Mouse (Mus musculus): Measurements from ENCODE around the gene Olfr545. TPM values are rescaled to one million over a fixed set of nuclear protein-coding genes. Genes with fewer than 3 reads are reported as not detected.
"Not testable (repeated sequence)": the region's sequence is repeated elsewhere in the genome, so short reads cannot be mapped to it uniquely, and the experiment has no call there.

The Olfr545 gene
- polyA plus RNA-seq, 1 experiment from 2014 or later = 0.20 TPM

- H3K27me3 ChIP-seq (ENCODE audit: control insufficient read depth, insufficient read depth, low read length) = no peaks in the 10 kb centered on the region
- no peak overlapping the region for H3K27ac ChIP-seq (replicated peaks; ENCODE audit: low read depth, low read length)
- H3K9me3 ChIP-seq (ENCODE audit: control insufficient read depth, low read length) = no peaks in the 10 kb centered on the region
- ATAC-seq (ENCODE audit: low FRiP score, low TSS enrichment) (peak; percentile 92), DNase-seq (peak; percentile 96)
- peak overlapping the region; percentile 76 for H3K9ac ChIP-seq (replicated peaks; ENCODE audit: low read length)
- peak overlapping the region; percentile 90 for H3K4me2 ChIP-seq (ENCODE audit: low read length)
- no peaks in the 10 kb centered on the region for H3K36me3 ChIP-seq (ENCODE audit: control insufficient read depth, insufficient read depth, low read length)
- H3K4me1 ChIP-seq (ENCODE audit: control insufficient read depth, insufficient read depth, low read length) = 0 out of 2 replicates have a peak, but pooled peaks cover 3% of the 10 kb centered on the region
- WGBS = under 1% methylated on average over 54 of the region's 54 CpGs
- H3K4me3 ChIP-seq (replicated peaks; ENCODE audit: low read depth, low read length) = peak overlapping the region; percentile 55
These were observed 13.6 kb upstream of the Olfr545 start for GRCm38 (mm10) chr7:102512814-102513435.

DNA sequence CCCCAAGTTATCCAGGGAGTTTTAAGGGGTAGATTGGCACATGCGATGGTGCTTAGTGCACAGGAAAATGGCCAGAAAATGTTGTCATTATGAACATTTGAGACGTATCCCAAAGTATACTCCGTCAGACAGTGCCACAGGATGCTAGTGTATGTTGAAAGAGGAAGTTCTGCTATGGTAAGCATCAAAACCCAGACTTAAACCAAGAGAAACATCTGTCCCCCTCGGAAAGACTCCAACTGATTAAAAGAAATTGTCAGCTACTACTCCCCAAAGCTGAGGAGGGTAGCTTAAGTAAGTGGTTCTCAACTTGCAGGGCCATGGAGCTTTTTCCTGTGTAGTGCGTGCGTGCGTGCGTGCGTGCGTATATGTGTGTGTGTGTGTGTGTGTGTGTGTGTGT, 12.6 kb upstream of the Olfr545 start:
- Histone ChIP-seq H3K27me3 (ENCODE audit: control insufficient read depth, insufficient read depth, low read length) (no peaks in the 10 kb centered on the region), H3K9ac (replicated peaks; ENCODE audit: low read length) (no peak overlapping the region), H3K27ac (replicated peaks; ENCODE audit: low read depth, low read length) (no peak overlapping the region), H3K9me3 (ENCODE audit: control insufficient read depth, low read length) (no peaks in the 10 kb centered on the region), H3K4me3 (replicated peaks; ENCODE audit: low read depth, low read length) (no peak overlapping the region), H3K4me1 (ENCODE audit: control insufficient read depth, insufficient read depth, low read length) (0 out of 2 replicates have a peak, but pooled peaks cover 3% of the 10 kb centered on the region), H3K36me3 (ENCODE audit: control insufficient read depth, insufficient read depth, low read length) (no peaks in the 10 kb centered on the region), H3K4me2 (ENCODE audit: low read length) (no peak overlapping the region)
- no peak for ATAC-seq (ENCODE audit: low FRiP score, low TSS enrichment)
- no peak for DNase-seq
- WGBS = 91% methylated on average over 10 of the region's 10 CpGs

DNA sequence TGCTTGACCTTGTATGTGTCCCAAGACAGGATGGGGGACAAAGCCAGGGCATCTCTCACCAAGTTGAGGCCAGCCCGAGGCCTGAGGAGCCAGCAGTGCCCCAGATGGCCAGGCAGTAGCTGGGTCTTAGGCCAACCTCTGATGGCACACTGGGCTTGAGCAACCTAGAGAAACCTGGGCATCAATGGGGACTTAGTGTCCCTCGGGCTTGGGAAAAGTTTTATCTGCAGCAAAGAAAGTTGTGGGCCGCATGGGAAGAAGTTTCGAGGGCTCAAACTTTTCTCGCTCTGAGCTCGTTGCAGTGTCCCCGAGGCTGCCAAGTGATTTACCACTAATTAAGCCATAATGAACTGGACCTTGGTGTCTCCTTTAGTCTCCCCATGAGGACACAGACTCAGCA, 10.4 kb upstream of the Olfr545 start:
- no peaks in the 10 kb centered on the region for H3K27me3 ChIP-seq (ENCODE audit: control insufficient read depth, insufficient read depth, low read length)
- H3K4me3 ChIP-seq (replicated peaks; ENCODE audit: low read depth, low read length) = no peak overlapping the region
- 0 out of 2 replicates have a peak, but pooled peaks cover 3% of the 10 kb centered on the region for H3K4me1 ChIP-seq (ENCODE audit: control insufficient read depth, insufficient read depth, low read length)
- H3K36me3 ChIP-seq (ENCODE audit: control insufficient read depth, insufficient read depth, low read length) = no peaks in the 10 kb centered on the region
- no peak overlapping the region for H3K27ac ChIP-seq (replicated peaks; ENCODE audit: low read depth, low read length)
- no peak for ATAC-seq (ENCODE audit: low FRiP score, low TSS enrichment)
- DNase-seq = no peak
- H3K9me3 ChIP-seq (ENCODE audit: control insufficient read depth, low read length) = no peaks in the 10 kb centered on the region
- 79% methylated on average over 7 of the region's 7 CpGs for WGBS
- H3K9ac ChIP-seq (replicated peaks; ENCODE audit: low read length) = no peak overlapping the region
- no peak overlapping the region for H3K4me2 ChIP-seq (ENCODE audit: low read length)

- H3K27ac ChIP-seq (replicated peaks; ENCODE audit: low read depth, low read length) = no peak overlapping the region
- WGBS = 90% methylated on average over 6 of the region's 6 CpGs
- H3K9ac ChIP-seq (replicated peaks; ENCODE audit: low read length) = no peak overlapping the region
- H3K4me3 ChIP-seq (replicated peaks; ENCODE audit: low read depth, low read length) = no peak overlapping the region
- no peak for DNase-seq
- no peaks in the 10 kb centered on the region for H3K36me3 ChIP-seq (ENCODE audit: control insufficient read depth, insufficient read depth, low read length)
- ATAC-seq (ENCODE audit: low FRiP score, low TSS enrichment) = no peak
- H3K9me3 ChIP-seq (ENCODE audit: control insufficient read depth, low read length) = no peaks in the 10 kb centered on the region
- H3K27me3 ChIP-seq (ENCODE audit: control insufficient read depth, insufficient read depth, low read length) = no peaks in the 10 kb centered on the region
- H3K4me1 ChIP-seq (ENCODE audit: control insufficient read depth, insufficient read depth, low read length) = 0 out of 2 replicates have a peak, but pooled peaks cover 3% of the 10 kb centered on the region
- no peak overlapping the region for H3K4me2 ChIP-seq (ENCODE audit: low read length)
These were observed 9.3 kb upstream of the Olfr545 start for GRCm38 (mm10) chr7:102508666-102509065.

- Histone ChIP-seq H3K9me3 (ENCODE audit: control insufficient read depth, low read length) (no peaks in the 10 kb centered on the region), H3K36me3 (ENCODE audit: control insufficient read depth, insufficient read depth, low read length) (no peaks in the 10 kb centered on the region), H3K4me3 (replicated peaks; ENCODE audit: low read depth, low read length) (no peak overlapping the region), H3K4me2 (ENCODE audit: low read length) (no peak overlapping the region), H3K27me3 (ENCODE audit: control insufficient read depth, insufficient read depth, low read length) (no peaks in the 10 kb centered on the region), H3K27ac (replicated peaks; ENCODE audit: low read depth, low read length) (no peak overlapping the region), H3K9ac (replicated peaks; ENCODE audit: low read length) (no peak overlapping the region), H3K4me1 (ENCODE audit: control insufficient read depth, insufficient read depth, low read length) (0 out of 2 replicates have a peak, but pooled peaks cover 3% of the 10 kb centered on the region)
- ATAC-seq (ENCODE audit: low FRiP score, low TSS enrichment) (no peak), DNase-seq (no peak)
- WGBS = 90% methylated on average over 9 of the region's 9 CpGs
These were observed 8.7 kb upstream of the Olfr545 start for GRCm38 (mm10) chr7:102508066-102508465.

DNA sequence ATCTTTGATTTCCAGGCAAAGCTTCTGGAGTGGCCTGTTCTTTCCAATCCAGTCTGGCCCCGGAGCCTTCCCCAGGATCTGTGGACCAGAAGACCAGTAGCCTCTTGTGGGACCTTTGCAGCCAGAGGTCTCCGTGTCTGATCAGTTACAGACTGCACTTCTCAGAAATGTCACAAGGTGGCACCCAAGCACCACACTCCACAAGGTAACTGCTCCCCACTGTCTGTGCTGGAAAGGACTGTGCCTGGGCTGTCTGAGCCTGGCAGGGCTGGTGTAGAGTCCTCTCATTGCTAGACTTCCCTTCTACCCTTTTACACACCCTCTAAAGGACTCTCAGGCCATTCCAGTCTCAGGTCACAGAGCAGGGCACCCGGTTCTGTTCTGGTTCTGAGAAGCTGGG, 7.5 kb upstream of the Olfr545 start:
- H3K9me3 ChIP-seq (ENCODE audit: control insufficient read depth, low read length) = no peaks in the 10 kb centered on the region
- 44% methylated on average over 3 of the region's 3 CpGs for WGBS
- no peaks in the 10 kb centered on the region for H3K36me3 ChIP-seq (ENCODE audit: control insufficient read depth, insufficient read depth, low read length)
- no peak overlapping the region for H3K27ac ChIP-seq (replicated peaks; ENCODE audit: low read depth, low read length)
- peak; percentile 75 for ATAC-seq (ENCODE audit: low FRiP score, low TSS enrichment)
- no peaks in the 10 kb centered on the region for H3K27me3 ChIP-seq (ENCODE audit: control insufficient read depth, insufficient read depth, low read length)
- no peak overlapping the region for H3K4me3 ChIP-seq (replicated peaks; ENCODE audit: low read depth, low read length)
- H3K4me1 ChIP-seq (ENCODE audit: control insufficient read depth, insufficient read depth, low read length) = no peaks in the 10 kb centered on the region
- no peak overlapping the region for H3K4me2 ChIP-seq (ENCODE audit: low read length)
- H3K9ac ChIP-seq (replicated peaks; ENCODE audit: low read length) = no peak overlapping the region
- peak; percentile 86 for DNase-seq

DNA sequence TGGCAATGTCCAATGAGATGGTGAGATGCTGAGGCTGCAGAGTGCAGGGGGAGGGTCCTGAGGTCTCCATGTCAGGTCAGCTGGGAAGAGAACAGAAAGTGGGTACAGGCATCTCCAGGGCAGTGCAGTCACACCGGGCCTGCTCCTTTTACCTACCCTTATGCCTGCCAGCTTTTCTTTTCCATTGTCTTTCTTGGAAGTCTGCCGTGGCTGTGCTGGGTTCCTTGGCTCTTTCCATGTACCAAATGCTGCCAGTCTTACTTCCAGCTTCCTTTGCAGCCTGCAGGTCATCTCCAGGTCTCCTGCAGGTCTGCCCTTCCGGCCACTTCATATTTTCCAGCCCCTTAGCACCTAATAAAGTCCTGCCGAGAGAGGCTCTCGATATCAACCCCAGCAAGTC, 2.6 kb upstream of the Olfr545 start:
- H3K4me3 ChIP-seq (replicated peaks; ENCODE audit: low read depth, low read length) = no peak overlapping the region
- H3K36me3 ChIP-seq (ENCODE audit: control insufficient read depth, insufficient read depth, low read length) = no peaks in the 10 kb centered on the region
- WGBS = 87% methylated on average over 5 of the region's 5 CpGs
- no peaks in the 10 kb centered on the region for H3K9me3 ChIP-seq (ENCODE audit: control insufficient read depth, low read length)
- H3K4me1 ChIP-seq (ENCODE audit: control insufficient read depth, insufficient read depth, low read length) = no peaks in the 10 kb centered on the region
- H3K9ac ChIP-seq (replicated peaks; ENCODE audit: low read length) = no peak overlapping the region
- no peaks in the 10 kb centered on the region for H3K27me3 ChIP-seq (ENCODE audit: control insufficient read depth, insufficient read depth, low read length)
- ATAC-seq (ENCODE audit: low FRiP score, low TSS enrichment) (no peak), DNase-seq (no peak)
- no peak overlapping the region for H3K4me2 ChIP-seq (ENCODE audit: low read length)
- H3K27ac ChIP-seq (replicated peaks; ENCODE audit: low read depth, low read length) = no peak overlapping the region

GRCm38 (mm10) chr7:102494416-102494815, 5.0 kb downstream of the Olfr545 start:
- not testable (repeated sequence) for H3K9ac ChIP-seq (replicated peaks; ENCODE audit: low read length); H3K4me2 ChIP-seq (ENCODE audit: low read length); DNase-seq; H3K36me3 ChIP-seq (ENCODE audit: control insufficient read depth, insufficient read depth, low read length); H3K4me1 ChIP-seq (ENCODE audit: control insufficient read depth, insufficient read depth, low read length); H3K4me3 ChIP-seq (replicated peaks; ENCODE audit: low read depth, low read length); H3K27ac ChIP-seq (replicated peaks; ENCODE audit: low read depth, low read length); ATAC-seq (ENCODE audit: low FRiP score, low TSS enrichment); H3K9me3 ChIP-seq (ENCODE audit: control insufficient read depth, low read length); H3K27me3 ChIP-seq (ENCODE audit: control insufficient read depth, insufficient read depth, low read length)
- WGBS = 61% methylated on average over 7 of the region's 7 CpGs

- no peaks in the 10 kb centered on the region for H3K27me3 ChIP-seq (ENCODE audit: control insufficient read depth, insufficient read depth, low read length)
- 36% methylated on average over 1 of the region's 1 CpGs for WGBS
- ATAC-seq (ENCODE audit: low FRiP score, low TSS enrichment) (no peak), DNase-seq (no peak)
- H3K4me2 ChIP-seq (ENCODE audit: low read length) = no peak within 1 kb of the TSS
- H3K4me3 ChIP-seq (replicated peaks; ENCODE audit: low read depth, low read length) = no peak within 1 kb of the TSS
- H3K9ac ChIP-seq (replicated peaks; ENCODE audit: low read length) = no peak within 1 kb of the TSS
- H3K4me1 ChIP-seq (ENCODE audit: control insufficient read depth, insufficient read depth, low read length) = no peaks in the 10 kb centered on the region
- no peak within 1 kb of the TSS for H3K27ac ChIP-seq (replicated peaks; ENCODE audit: low read depth, low read length)
- H3K36me3 ChIP-seq (ENCODE audit: control insufficient read depth, insufficient read depth, low read length) = no peaks in the 10 kb centered on the region
- H3K9me3 ChIP-seq (ENCODE audit: control insufficient read depth, low read length) = no peaks in the 10 kb centered on the region
These were observed 11.2 kb downstream of the Olfr545 start, which contains the start of gene Olfr544 for GRCm38 (mm10) chr7:102488161-102488560. Olfr544 (minus strand) TSS chr7:102488313.
